Mouse (Mus musculus) bone marrow, adult 2 months (tissue): ENCODE measurements at regions not wholly inside any gene's neighbourhood (a gene's known extent, or its start where the extent isn't known, plus 50 kb on each side); places are given as distances from the start of the nearest gene placed in this dataset.

Source experiments
- CTCF ChIP-seq: fragments of 200-500 bp; IDR thresholded peaks from 2 replicates; pipeline ENCODE4 v1.5.1; 2011; ENCODE audit warnings: low read length, control low read depth; ENCODE audit not compliant: control insufficient read depth, insufficient read depth
- POLR2A ChIP-seq: fragments of 200-500 bp; IDR thresholded peaks from 2 replicates; pipeline ENCODE4 v1.6.1; 2011; ENCODE audit warnings: low read depth, mild to moderate bottlenecking, control low read depth, low read length, borderline replicate concordance; ENCODE audit not compliant: control insufficient read depth

DNA sequence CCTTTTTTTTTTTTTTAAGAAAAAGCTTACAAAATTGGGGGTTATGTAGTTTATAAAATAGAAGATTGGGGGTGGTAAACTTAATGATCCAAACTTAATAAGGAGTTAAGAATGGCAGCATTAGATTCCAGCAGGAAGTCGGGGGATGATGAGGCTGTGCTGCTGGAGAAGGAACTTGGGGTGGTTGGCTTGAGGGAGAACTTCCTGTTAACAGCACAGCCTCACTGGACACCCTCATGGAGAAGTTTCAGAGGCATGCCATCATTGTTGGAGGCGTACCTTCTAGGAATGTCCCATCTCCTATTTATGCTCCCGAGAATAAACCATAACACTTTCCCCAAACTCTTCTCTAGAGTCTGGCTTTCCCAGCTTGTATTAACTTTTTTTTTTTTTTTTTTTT is 126.7 kb upstream of the Smim15 start:
- no peak for TF ChIP-seq CTCF
- no peak for TF ChIP-seq POLR2A
